Mouse (Mus musculus) layer of hippocampus, postnatal 14 days (tissue): Measurements from ENCODE around the gene Arf3. TPM values are rescaled to one million over a fixed set of nuclear protein-coding genes. Genes with fewer than 3 reads are reported as not detected.
"Not testable (repeated sequence)": the region's sequence is repeated elsewhere in the genome, so short reads cannot be mapped to it uniquely, and the experiment has no call there.

Experiments
- DNase-seq, 2 experiments: peaks; one replicate each; pipeline ENCODE4 v3.0.0; 2021 to 2022; ENCODE audit warnings: low spot score in 2 of 2, mixed read lengths in 1 of 2
- long read RNA-seq, 2 experiments: library from polyadenylated mRNA; stranded (forward); transcript quantifications; one replicate each; pipeline ENCODE4 v2.0.0; 2021
- total RNA-seq, 2 experiments: library from RNA; stranded (reverse); gene quantifications; 2 replicates each; pipeline ENCODE4 v1.2.3; 2021

The Arf3 gene
- total RNA-seq: 100 to 1,000 TPM; 791 to 794 TPM
- long read RNA-seq, experiment 1, full-length matches to known transcripts: 293 of 508 reads
- long read RNA-seq, experiment 1, partial matches to known transcripts: 55 of 508 reads
- long read RNA-seq, experiment 1, other reads (novel, unspliced or antisense): 160 of 508 reads
- long read RNA-seq, experiment 2, full-length matches to known transcripts: 329 of 588 reads
- long read RNA-seq, experiment 2, partial matches to known transcripts: 46 of 588 reads
- long read RNA-seq, experiment 2, other reads (novel, unspliced or antisense): 213 of 588 reads

DNA sequence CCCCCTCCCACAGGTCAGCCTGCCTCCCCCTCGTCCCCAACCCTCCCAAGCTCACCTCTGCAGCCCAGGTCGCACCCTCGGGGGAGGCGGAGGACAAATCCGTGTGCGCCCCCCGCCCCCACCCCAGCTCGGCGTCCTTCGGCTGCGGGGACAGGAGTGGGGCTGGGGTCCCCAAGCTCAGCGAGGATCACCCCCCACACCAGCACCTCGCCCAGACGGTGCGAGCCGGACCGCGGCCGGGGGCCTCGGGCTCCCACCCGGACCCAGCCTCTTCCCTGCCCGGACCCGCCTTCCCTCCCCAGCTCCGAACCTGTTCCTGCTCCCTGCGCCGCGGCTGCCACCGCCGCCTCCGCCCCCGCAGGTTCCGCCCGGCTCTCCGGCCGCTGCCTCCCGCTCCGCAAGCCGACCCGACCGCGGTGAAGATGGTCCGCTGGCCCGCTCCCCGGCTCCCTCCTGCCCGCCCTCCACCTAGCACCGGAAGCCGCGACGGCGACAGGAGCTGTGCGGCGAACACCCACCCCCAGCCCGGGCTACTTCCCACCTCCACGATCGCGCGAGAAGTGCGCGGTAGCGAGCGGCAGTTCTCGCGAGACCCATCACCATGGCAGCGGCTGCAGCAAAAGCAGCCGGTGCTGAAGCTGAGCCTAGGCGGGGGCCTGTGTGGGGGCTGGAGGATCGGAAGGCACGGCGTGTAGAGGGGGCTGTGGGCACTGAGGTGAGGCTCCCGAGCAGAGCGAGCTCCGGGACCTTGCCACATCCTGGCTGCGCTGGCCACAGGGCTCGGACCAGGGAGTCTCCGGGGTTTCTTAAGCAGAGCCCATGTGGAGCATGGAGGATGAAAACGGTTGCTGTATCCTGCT is at the start of gene Arf3:
TSS of gene Arf3 (minus strand) at position 545 of the 860 bp plus-strand sequence.
- DNase-seq: peak; percentile 95 to 96

GRCm38 (mm10) chr15:98810212-98810611 is 47.2 kb upstream of the Arf3 start:
- DNase-seq: not testable (repeated sequence)

- DNase-seq: no peak
These were observed 46.4 kb upstream of the Arf3 start, which contains the start of gene Ddn for GRCm38 (mm10) chr15:98809390-98809789. Gene Ddn, minus strand, starts transcription at chr15:98809490.

GRCm38 (mm10) chr15:98808651-98809134 is 45.7 kb upstream of the Arf3 start:
- peak; percentile 76 to 89 for DNase-seq

- peak; percentile 86 to 88 for DNase-seq
These were observed 45.1 kb upstream of the Arf3 start for GRCm38 (mm10) chr15:98807895-98808650.

DNA sequence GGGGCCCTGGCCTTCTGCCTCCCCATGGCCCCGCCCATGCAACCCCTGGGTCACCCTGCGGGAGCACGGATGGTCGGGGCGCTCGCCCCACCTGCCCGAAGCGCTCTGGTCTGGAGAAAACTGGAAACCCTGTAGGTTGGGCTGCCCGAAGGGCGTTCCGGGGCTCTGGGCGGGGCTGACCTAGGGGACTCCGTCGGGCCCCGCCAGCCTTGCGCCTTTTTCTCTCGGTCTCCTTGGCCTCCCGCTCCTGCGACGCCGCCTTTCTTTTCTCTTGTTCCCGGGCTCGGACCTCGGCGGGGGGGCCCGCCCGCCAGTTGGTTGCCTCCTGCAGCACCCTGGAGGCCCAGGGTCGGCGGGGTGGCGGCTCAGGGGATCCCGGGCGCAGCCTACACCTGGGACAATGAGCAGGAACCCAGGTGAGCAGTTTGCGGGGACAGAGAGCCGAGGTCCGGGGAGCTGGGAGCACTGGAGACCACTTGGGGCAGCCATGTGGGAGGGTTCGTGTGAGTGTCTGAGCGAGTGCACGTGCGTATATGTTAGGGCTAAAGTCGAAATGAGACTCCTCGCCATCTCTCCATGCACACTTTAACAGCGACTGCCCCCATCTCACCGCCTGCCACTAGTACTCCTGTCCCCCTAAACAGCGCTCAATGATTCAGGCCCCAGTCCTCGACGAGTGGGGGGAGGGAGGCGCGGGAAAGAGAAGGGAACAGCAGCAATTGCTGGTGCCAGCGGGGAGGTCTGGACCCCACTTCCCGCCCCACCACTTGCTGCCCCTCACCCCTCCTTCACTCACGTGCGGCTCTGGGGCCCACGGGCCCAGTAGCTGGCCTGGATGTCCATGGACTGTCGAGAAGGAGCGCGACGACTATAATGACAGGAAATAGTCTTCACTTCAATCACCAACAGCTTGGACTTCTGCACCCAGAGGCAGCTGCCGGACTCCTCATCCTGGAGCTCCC is 44.1 kb upstream of the Arf3 start:
- no peak for DNase-seq

GRCm38 (mm10) chr15:98806071-98806808 is 43.2 kb upstream of the Arf3 start:
- no peak for DNase-seq

DNA sequence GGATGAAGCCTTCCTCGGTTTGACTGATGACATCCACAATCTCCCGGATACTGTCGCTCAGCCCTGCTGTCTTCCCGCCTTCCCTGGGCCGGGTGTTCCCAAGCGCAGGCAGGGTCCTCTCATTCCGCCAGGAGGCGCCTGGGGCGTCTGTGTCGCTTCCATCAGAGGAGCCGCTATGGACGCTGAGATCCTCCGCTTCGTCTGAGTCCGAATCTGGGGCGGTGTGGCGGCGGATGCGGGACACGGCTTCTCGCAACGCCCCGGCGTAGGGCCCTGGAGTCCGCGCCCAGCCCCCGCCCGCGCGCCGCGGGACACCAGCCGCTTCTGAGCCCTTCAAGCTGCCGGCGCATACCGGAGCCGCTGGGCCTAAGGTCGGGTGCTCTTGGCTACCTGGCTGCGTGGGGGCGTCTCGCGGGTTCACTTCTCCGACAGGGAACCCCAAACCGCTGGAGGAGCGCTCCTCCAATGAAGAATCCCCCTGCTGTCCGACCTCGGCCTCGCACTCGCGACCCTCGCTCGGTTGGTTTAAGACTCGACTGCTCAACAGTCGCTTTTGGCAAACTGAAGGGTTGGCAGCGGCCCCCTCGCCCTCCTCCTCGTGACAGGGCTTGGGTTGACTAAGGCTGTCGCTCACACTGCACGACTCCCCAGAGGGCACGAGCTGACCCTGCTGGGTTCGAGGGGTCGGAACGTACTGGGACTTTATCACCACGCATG is 42.5 kb upstream of the Arf3 start:
- DNase-seq: peak; percentile 76 to 77

DNA sequence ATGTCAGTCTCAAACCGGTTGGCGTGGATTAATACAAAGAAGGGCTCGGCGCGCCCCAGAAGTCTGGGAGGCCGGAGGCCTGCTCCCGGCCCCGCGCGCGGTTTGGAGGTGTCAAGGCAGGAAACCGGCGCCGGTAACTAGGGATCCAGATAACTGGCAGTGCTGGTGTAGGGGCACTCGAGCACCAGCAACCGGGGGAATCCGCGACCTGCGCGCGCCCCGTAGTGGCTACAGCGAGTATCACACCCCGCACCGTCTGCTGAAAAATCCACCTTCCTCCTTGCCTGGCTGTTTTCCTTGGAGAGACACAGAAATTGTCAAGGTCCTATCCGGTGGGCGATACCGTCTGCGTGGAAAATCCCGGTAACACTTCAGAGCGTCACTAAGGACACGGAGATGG is 41.0 kb upstream of the Arf3 start:
- DNase-seq: peak; percentile 90

DNA sequence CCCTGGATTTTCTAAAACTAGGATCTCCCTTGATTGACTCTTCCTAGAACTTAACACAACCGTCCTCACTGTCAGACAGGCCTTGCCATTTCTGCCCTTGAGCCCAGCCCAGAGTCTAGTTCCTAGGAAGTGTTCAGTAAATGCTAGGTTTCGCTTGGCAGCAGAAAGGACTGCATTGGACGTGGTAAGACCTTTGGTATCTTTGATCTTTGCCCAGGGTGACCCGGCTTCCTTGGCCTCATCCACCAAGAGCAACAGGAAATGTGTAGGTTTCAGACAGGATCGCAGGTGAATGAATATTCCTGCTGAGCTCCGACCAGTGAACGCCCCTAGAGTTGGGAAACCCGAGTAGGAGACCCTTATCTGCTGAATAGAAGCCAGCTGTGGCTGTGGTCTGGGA is 39.9 kb upstream of the Arf3 start:
- no peak for DNase-seq

DNA sequence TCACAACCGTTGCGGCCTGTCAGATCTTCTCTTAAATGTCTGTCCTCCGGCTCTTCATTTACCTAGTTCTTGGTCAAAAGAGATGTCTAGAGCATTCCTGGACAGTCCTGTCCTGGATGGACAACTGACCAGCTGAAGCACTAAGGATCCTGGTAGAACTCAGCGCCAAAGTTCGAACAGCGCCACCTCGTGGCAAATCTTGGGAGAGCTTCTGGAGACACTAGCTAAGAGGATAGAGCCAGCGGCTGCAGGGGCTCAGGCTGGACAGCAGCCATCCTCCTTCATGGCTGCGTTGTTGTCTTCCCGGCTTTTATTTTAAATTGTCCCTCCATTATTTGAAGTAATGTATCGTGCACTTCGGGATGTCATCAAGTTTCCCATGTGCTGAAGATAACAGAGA is 36.4 kb upstream of the Arf3 start:
- peak; percentile 68 to 74 for DNase-seq

DNA sequence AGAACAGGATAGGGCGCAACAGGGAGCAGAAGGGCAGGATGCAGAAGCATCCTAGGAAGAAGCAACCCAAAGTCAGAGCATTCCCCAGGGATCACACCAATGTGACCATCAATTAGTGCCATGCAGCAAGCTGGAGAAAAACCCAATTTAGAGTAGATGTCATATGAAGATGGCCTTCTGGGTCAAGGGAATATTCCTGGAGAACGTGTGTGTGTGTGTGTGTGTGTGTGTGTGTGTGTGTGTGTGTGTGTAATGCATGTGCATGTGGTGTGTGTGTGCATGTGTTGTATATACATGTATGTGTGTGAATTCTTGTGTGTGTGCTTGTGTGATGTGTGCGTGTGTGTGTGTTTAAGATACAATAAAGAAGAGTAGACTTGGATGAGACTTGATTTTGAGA is 35.9 kb upstream of the Arf3 start:
- no peak for DNase-seq

DNA sequence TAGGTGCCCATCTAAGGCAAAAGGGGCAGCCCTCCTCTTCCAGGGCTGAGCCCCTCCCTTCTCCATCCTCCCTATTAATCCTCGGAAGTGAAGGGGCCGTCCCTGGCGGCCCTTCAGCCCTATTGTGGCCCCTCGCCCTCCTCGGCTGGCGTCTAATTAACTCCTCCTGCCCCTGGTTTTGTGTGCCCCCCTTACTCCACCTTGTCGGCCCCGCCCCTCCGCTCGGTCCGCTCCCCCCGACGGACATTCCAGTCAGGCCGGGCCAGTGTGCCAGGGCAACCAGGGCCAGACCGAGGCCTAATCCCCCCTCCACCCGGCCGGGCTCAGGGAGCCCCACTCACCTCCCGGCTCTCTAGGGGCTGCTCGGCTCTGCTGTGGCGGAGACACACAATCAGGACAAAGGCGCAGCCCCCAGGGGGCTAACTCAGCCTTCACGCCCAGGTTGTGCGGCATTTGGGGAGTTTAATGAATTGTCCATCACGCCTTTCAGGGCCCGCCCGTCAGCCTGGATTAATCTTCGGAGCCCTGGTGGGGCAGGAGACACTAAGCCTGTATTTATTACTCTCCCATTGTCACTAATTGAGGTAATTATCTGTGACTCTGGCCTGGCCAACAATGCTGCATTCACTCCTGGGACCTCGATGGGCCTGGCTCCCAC is 35.0 kb upstream of the Arf3 start:
- no peak for DNase-seq

DNA sequence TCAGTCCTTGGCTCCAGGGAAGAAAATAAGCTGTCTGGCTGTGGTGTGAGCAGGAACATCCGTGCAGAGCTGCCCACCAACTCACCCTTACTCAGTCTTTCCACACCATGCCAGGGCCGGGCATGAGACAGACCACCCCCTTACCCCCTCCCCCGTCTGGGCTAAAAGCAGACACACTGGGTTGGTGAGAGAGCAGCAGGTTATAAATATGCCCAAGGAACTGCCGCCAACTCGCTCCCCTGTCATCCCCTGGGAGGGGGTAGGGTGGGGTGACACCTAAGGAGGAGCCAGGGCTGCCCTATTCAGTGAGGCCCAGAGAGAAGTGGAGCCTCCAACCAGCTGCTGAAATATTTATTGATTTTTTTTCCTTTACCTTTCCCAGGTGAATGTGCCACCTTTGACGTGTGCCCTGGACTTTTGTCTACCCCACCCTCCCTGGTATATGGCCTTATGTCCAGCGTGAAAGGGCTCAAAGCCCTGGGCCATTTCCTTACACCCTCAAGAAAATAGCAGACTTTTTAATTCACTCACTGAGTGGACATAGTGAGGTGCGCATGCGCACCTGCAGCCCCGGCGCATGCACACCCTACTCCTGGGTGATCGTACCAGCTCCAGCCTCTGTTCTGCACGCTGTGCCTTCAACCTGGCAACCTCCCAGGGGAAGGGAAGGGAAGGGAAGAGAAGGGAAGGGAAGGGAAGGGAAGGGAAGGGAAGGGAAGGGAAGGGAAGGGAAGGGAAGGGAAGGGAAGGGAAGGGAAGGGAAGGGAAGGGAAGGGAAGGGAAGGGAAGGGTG is 34.0 kb upstream of the Arf3 start:
- DNase-seq: no peak

DNA sequence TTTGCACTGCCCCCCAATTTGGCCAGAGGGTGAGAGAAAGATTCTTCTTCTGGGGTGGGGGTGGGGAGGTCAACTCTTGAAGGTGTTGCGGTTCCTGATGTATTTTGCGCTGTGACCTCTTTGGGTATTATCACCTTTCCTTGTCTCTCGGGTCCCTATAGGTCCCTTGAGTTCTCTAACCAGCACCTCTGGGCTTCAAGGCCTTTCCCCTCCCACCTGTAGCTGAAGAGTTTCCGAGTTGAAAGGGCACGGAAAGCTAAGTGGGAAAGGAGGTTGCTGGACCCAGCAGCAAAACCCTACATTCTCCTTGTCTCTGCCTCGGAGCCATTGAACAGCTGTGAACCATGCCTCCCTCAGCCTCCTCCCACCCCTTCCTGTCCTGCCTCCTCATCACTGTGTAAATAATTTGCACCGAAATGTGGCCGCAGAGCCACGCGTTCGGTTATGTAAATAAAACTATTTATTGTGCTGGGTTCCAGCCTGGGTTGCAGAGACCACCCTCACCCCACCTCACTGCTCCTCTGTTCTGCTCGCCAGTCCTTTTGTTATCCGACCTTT is 30.2 kb upstream of the Arf3 start:
- DNase-seq: no peak

DNA sequence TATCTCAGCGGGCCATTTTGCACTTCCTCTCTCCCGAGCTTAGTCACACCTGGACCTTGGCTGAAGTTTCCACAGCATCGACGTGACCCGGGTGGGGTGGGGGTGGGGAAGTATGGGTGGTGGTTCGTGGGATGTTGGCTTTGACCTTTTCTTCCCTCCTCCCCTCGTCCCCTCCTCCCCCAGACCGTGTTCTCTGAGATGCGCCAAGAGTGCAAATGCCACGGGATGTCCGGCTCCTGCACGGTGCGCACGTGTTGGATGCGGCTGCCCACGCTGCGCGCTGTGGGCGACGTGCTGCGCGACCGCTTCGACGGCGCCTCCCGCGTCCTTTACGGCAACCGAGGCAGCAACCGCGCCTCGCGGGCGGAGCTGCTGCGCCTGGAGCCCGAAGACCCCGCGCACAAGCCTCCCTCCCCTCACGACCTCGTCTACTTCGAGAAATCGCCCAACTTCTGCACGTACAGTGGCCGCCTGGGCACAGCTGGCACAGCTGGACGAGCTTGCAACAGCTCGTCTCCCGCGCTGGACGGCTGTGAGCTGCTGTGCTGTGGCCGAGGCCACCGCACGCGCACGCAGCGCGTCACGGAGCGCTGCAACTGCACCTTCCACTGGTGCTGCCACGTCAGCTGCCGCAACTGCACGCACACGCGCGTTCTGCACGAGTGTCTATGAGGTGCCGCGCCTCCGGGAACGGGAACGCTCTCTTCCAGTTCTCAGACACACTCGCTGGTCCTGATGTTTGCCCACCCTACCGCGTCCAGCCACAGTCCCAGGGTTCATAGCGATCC is 29.4 kb upstream of the Arf3 start:
- DNase-seq: no peak
